Mouse (Mus musculus) hindbrain, embryonic 12.5 days (tissue): ENCODE measurements around the gene Tnpo3. TPM values are rescaled to one million over a fixed set of nuclear protein-coding genes. Genes with fewer than 3 reads are reported as not detected.
"Not testable (repeated sequence)": the region's sequence is repeated elsewhere in the genome, so short reads cannot be mapped to it uniquely, and the experiment has no call there.

Experiments
- ATAC-seq: fragments of 200-750 bp; cut with Nextera tagmentation; 2 replicates; pipeline ENCODE4 v1.8.0; 2017; ENCODE audit warnings: moderate TSS enrichment; ENCODE audit not compliant: low FRiP score
- H3K27ac ChIP-seq: fragments of 300-500 bp; sonication (generic); 2 replicates; pipeline ENCODE4 v1.5.1; 2016; ENCODE audit warnings: mild to moderate bottlenecking
- H3K27me3 ChIP-seq: fragments of 300-500 bp; sonication (generic); 2 replicates; pipeline ENCODE4 v1.6.1; 2016; ENCODE audit warnings: mild to moderate bottlenecking
- H3K36me3 ChIP-seq: fragments of 300-500 bp; sonication (generic); 2 replicates; pipeline ENCODE4 v1.6.1; 2016; ENCODE audit warnings: mild to moderate bottlenecking
- H3K4me1 ChIP-seq: fragments of 300-500 bp; sonication (generic); 2 replicates; pipeline ENCODE4 v1.6.1; 2016
- H3K4me2 ChIP-seq: fragments of 300-500 bp; sonication (generic); replicated peaks from 2 replicates; pipeline ENCODE4 v1.6.1; 2016; ENCODE audit warnings: mild to moderate bottlenecking
- H3K4me3 ChIP-seq: fragments of 300-500 bp; sonication (generic); 2 replicates; pipeline ENCODE4 v1.5.1; 2016; ENCODE audit warnings: mild to moderate bottlenecking
- H3K9ac ChIP-seq: fragments of 300-500 bp; sonication (generic); 2 replicates; pipeline ENCODE4 v1.6.1; 2016; ENCODE audit warnings: mild to moderate bottlenecking, moderate library complexity
- H3K9me3 ChIP-seq: fragments of 300-500 bp; sonication (generic); replicated peaks from 2 replicates; pipeline ENCODE4 v1.6.1; 2016; ENCODE audit warnings: mild to moderate bottlenecking
- WGBS: fragments of 180-500 bp; shearing (Covaris S2); methylation state at CpG from one replicate; pipeline ENCODE4 v1.1.7; 2016; 5-methylcytosine and 5-hydroxymethylcytosine counted together
- polyA plus RNA-seq: library from polyadenylated mRNA; unstranded; fragments of >200 nt; fragmentation: Nextera tagmentation; extraction: Ambion mirVana; gene quantifications from 2 replicates; pipeline ENCODE4 v1.2.1, GENCODE M21; 2016

Tnpo3 gene
- polyA plus RNA-seq, 1 experiment from 2014 or later = 107 TPM

- Histone ChIP-seq H3K4me1 (peaks cover 9% of the 10 kb centered on the region; the same call in 1 of the 2 replicates), H3K9me3 (no peaks in the 10 kb centered on the region), H3K4me2 (no peak overlapping the region), H3K4me3 (no peak overlapping the region), H3K36me3 (no peaks in the 10 kb centered on the region), H3K27me3 (peaks cover 19% of the 10 kb centered on the region), H3K27ac (no peak overlapping the region), H3K9ac (no peak overlapping the region)
- 86% methylated on average over 4 of the region's 4 CpGs for WGBS
- ATAC-seq = no peak
These were observed 26.8 kb upstream of the Tnpo3 start for GRCm38 (mm10) chr6:29636322-29637092.

- H3K27me3 ChIP-seq = peaks cover 15% of the 10 kb centered on the region
- peaks cover 5% of the 10 kb centered on the region; the same call in 1 of the 2 replicates for H3K4me1 ChIP-seq
- WGBS = 93% methylated on average over 1 of the region's 1 CpGs
- ATAC-seq = no peak
- H3K27ac ChIP-seq = no peak overlapping the region
- no peak overlapping the region for H3K4me3 ChIP-seq
- H3K4me2 ChIP-seq = no peak overlapping the region
- H3K9me3 ChIP-seq = no peaks in the 10 kb centered on the region
- H3K36me3 ChIP-seq = no peaks in the 10 kb centered on the region
- no peak overlapping the region for H3K9ac ChIP-seq
These were observed 24.9 kb upstream of the Tnpo3 start for GRCm38 (mm10) chr6:29634537-29634936.

- no peak overlapping the region for H3K27ac ChIP-seq
- H3K27me3 ChIP-seq = peaks cover 6% of the 10 kb centered on the region; the same call in 1 of the 2 replicates
- no peak overlapping the region for H3K9ac ChIP-seq
- WGBS = 50% methylated on average over 12 of the region's 12 CpGs
- H3K4me1 ChIP-seq = peaks cover 5% of the 10 kb centered on the region; the same call in 1 of the 2 replicates
- H3K4me2 ChIP-seq = no peak overlapping the region
- ATAC-seq = no peak
- H3K9me3 ChIP-seq = no peaks in the 10 kb centered on the region
- no peaks in the 10 kb centered on the region for H3K36me3 ChIP-seq
- no peak overlapping the region for H3K4me3 ChIP-seq
These were observed 23.0 kb upstream of the Tnpo3 start for GRCm38 (mm10) chr6:29632552-29633292.

GRCm38 (mm10) chr6:29631751-29632551 lies 22.3 kb upstream of the Tnpo3 start:
- no peak for ATAC-seq
- Histone ChIP-seq H3K4me2 (no peak overlapping the region), H3K27me3 (peaks cover 6% of the 10 kb centered on the region; the same call in 1 of the 2 replicates), H3K9me3 (no peaks in the 10 kb centered on the region), H3K4me3 (no peak overlapping the region), H3K36me3 (no peaks in the 10 kb centered on the region), H3K9ac (no peak overlapping the region), H3K27ac (no peak overlapping the region), H3K4me1 (peaks cover 5% of the 10 kb centered on the region; the same call in 1 of the 2 replicates)
- WGBS = 28% methylated on average over 10 of the region's 10 CpGs

GRCm38 (mm10) chr6:29630216-29630615 lies 20.5 kb upstream of the Tnpo3 start:
- Histone ChIP-seq H3K9me3 (no peaks in the 10 kb centered on the region), H3K4me1 (peaks cover 5% of the 10 kb centered on the region; the same call in 1 of the 2 replicates), H3K9ac (no peak overlapping the region), H3K4me3 (no peak overlapping the region), H3K4me2 (no peak overlapping the region), H3K27ac (no peak overlapping the region), H3K36me3 (no peaks in the 10 kb centered on the region), H3K27me3 (peaks cover 6% of the 10 kb centered on the region; the same call in 1 of the 2 replicates)
- ATAC-seq = no peak
- WGBS = 91% methylated on average over 1 of the region's 1 CpGs

- H3K4me2 ChIP-seq = no peak overlapping the region
- H3K9ac ChIP-seq = no peak overlapping the region
- WGBS = 74% methylated on average over 2 of the region's 2 CpGs
- H3K4me1 ChIP-seq = peaks cover 5% of the 10 kb centered on the region; the same call in 1 of the 2 replicates
- no peaks in the 10 kb centered on the region for H3K36me3 ChIP-seq
- no peaks in the 10 kb centered on the region for H3K9me3 ChIP-seq
- ATAC-seq = no peak
- H3K27ac ChIP-seq = no peak overlapping the region
- no peak overlapping the region for H3K4me3 ChIP-seq
- peaks cover 6% of the 10 kb centered on the region; the same call in 1 of the 2 replicates for H3K27me3 ChIP-seq
These were observed 18.1 kb upstream of the Tnpo3 start for GRCm38 (mm10) chr6:29627756-29628155.

GRCm38 (mm10) chr6:29623857-29624256 lies 14.2 kb upstream of the Tnpo3 start:
- Histone ChIP-seq H3K27ac (no peak overlapping the region), H3K9me3 (no peaks in the 10 kb centered on the region), H3K4me3 (no peak overlapping the region), H3K4me2 (no peak overlapping the region), H3K4me1 (no peaks in the 10 kb centered on the region), H3K36me3 (no peaks in the 10 kb centered on the region), H3K27me3 (no peaks in the 10 kb centered on the region), H3K9ac (no peak overlapping the region)
- ATAC-seq = no peak
- 96% methylated on average over 2 of the region's 2 CpGs for whole genome bisulfite sequencing

GRCm38 (mm10) chr6:29622273-29622672 lies 12.6 kb upstream of the Tnpo3 start:
- no peaks in the 10 kb centered on the region for H3K36me3 ChIP-seq
- no peaks in the 10 kb centered on the region for H3K4me1 ChIP-seq
- WGBS = 44% methylated on average over 6 of the region's 6 CpGs
- H3K9me3 ChIP-seq = no peaks in the 10 kb centered on the region
- no peak overlapping the region for H3K27ac ChIP-seq
- no peak overlapping the region for H3K9ac ChIP-seq
- H3K27me3 ChIP-seq = no peaks in the 10 kb centered on the region
- H3K4me2 ChIP-seq = no peak overlapping the region
- no peak overlapping the region for H3K4me3 ChIP-seq
- no peak for ATAC-seq

- H3K4me2 ChIP-seq = no peak overlapping the region
- 66% methylated on average over 17 of the region's 17 CpGs for WGBS
- no peak overlapping the region for H3K4me3 ChIP-seq
- H3K27ac ChIP-seq = no peak overlapping the region
- no peaks in the 10 kb centered on the region for H3K27me3 ChIP-seq
- ATAC-seq = no peak
- H3K36me3 ChIP-seq = no peaks in the 10 kb centered on the region
- H3K9ac ChIP-seq = no peak overlapping the region
- H3K4me1 ChIP-seq = no peaks in the 10 kb centered on the region
- H3K9me3 ChIP-seq = no peaks in the 10 kb centered on the region
These were observed 11.3 kb upstream of the Tnpo3 start for GRCm38 (mm10) chr6:29620840-29621543.

- Histone ChIP-seq H3K9ac (no peak overlapping the region), H3K4me1 (no peaks in the 10 kb centered on the region), H3K9me3 (no peaks in the 10 kb centered on the region), H3K4me2 (no peak overlapping the region), H3K27me3 (no peaks in the 10 kb centered on the region), H3K4me3 (no peak overlapping the region), H3K36me3 (no peaks in the 10 kb centered on the region), H3K27ac (no peak overlapping the region)
- WGBS = 51% methylated on average over 2 of the region's 3 CpGs
- ATAC-seq = no peak
These were observed 10.5 kb upstream of the Tnpo3 start for GRCm38 (mm10) chr6:29620176-29620575.

GRCm38 (mm10) chr6:29610020-29610640 lies 443 bp upstream of the Tnpo3 start:
- not testable (repeated sequence) for H3K36me3 ChIP-seq, H3K27me3 ChIP-seq, H3K9me3 ChIP-seq, H3K9ac ChIP-seq
- Histone ChIP-seq H3K27ac (peak overlapping the region; percentile 80), H3K4me1 (peaks cover 15% of the 10 kb centered on the region), H3K4me2 (peak overlapping the region; percentile 81), H3K4me3 (peak overlapping the region; percentile 97)
- peak; percentile 27; the same call in 1 of the 2 replicates for ATAC-seq
- 29% methylated on average over 13 of the region's 13 CpGs for WGBS
